Mouse (Mus musculus) layer of hippocampus, adult 11-12 months (tissue): ENCODE results near the gene Olfr175-ps1.

Experiments
- DNase-seq: peaks from one replicate; pipeline ENCODE4 v3.0.0; 2022; ENCODE audit warnings: low spot score

Olfr175-ps1 gene

GRCm38 (mm10) chr16:58826732-58827319 is at the start of gene Olfr175-ps1:
Gene Olfr175-ps1 (minus strand): TSS chr16:58826782.
- no peak for DNase-seq

GRCm38 (mm10) chr16:58874668-58875067 is 48.1 kb upstream of the Olfr175-ps1 start, which contains the start of gene Olfr177:
Gene Olfr177 (minus strand): TSS chr16:58874768.
- no peak for DNase-seq

- no peak for DNase-seq
Measured at GRCm38 (mm10) chr16:58861479-58861878, 34.9 kb upstream of the Olfr175-ps1 start.

- DNase-seq, result no peak
Measured at GRCm38 (mm10) chr16:58860032-58860737, 33.6 kb upstream of the Olfr175-ps1 start.

- DNase-seq, result no peak
Measured at GRCm38 (mm10) chr16:58800168-58800567, 26.4 kb downstream of the Olfr175-ps1 start, which contains the start of gene Olfr173. Gene Olfr173 (minus strand): TSS chr16:58800268.
